Mouse (Mus musculus) left cerebral cortex, adult 9 months (tissue): ENCODE results near the gene Olfr975.
"Not testable (repeated sequence)": the region's sequence is repeated elsewhere in the genome, so short reads cannot be mapped to it uniquely, and the experiment has no call there.

Experiments used
- DNase-seq, 2 experiments: peaks; one replicate each; pipeline ENCODE4 v3.0.0; 2022; ENCODE audit warnings: low spot score in 2 of 2

The Olfr975 gene

GRCm38 (mm10) chr9:39951946-39952345, at the start of gene Olfr975:
Gene Olfr975, minus strand, starts transcription at chr9:39952046.
- DNase-seq = no peak

DNA sequence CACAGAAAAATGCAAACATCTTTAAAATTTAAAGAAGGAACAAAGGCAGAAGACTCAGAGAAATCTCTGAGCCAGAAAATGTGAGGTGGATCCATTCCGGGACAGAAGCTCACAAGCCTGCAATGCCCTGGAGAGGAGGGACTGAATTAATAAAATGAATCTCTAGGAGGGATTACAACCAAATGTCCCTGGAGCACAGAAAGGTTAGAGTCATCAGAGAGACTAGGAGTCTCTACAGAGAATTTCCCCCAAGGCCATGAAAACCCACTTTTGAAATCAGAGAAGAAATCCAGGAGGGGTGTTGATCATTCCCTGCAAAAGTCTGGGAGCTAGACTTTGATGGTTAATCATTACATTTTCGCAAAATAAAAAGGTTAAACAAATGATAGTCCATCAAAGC, 40.0 kb upstream of the Olfr975 start, which contains the start of gene Olfr978:
Olfr978 (plus strand) TSS at position 301 of the 400 bp plus-strand sequence.
- DNase-seq = no peak

DNA sequence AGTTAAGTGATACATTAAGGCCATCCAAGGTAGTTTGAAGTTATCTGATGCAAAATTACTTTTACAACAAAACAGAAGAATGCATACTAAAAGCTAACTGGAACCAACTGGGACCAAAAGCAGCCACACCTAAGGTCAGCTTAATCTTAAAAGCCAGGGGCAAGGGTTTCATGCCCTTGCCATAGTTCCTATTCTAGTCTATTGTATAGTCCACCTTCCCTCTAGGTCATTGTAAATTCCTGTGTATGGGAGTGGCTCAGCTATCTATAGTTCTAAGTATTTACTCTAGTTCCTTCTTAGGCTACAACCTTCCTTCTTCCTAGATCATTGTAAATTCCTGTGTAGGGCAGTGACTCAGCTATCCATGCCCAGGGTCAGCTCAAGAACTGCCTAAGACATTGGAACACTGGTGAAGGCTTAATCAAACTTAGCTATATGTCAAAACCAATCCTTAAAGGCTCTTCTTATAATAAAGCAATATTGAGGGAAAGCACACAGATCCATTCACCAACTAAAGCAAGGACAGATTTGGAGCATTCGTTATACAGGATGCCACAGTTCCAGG, 24.8 kb upstream of the Olfr975 start:
- DNase-seq = not testable (repeated sequence)

- not testable (repeated sequence) for DNase-seq
These were observed 9.2 kb upstream of the Olfr975 start, which contains the start of gene Olfr976 for GRCm38 (mm10) chr9:39961033-39961432. Gene Olfr976, minus strand, starts transcription at chr9:39961133.

- DNase-seq = no peak
These were observed 14.6 kb downstream of the Olfr975 start, which contains the start of gene Olfr974 for GRCm38 (mm10) chr9:39937201-39937600. Gene Olfr974, plus strand, starts transcription at chr9:39937501.

DNA sequence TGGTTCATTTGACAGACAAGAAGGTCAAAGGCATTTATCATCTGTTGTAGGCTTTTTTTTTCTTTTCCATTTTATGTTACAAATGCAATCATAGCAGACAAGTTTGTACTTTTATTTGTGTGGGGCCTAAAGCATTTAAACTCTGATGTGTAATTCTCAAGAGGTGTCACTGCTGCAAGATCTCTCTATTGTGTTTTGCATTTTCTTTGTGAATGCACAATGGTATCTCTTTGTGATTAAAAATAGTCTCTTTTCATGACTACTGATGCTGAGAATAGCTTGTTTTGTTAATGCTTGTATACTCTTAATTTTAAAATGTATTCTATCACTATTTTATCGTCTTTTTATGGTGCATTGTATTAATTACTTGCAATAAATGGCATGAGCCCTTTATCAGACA, 23.0 kb downstream of the Olfr975 start:
- not testable (repeated sequence) for DNase-seq

DNA sequence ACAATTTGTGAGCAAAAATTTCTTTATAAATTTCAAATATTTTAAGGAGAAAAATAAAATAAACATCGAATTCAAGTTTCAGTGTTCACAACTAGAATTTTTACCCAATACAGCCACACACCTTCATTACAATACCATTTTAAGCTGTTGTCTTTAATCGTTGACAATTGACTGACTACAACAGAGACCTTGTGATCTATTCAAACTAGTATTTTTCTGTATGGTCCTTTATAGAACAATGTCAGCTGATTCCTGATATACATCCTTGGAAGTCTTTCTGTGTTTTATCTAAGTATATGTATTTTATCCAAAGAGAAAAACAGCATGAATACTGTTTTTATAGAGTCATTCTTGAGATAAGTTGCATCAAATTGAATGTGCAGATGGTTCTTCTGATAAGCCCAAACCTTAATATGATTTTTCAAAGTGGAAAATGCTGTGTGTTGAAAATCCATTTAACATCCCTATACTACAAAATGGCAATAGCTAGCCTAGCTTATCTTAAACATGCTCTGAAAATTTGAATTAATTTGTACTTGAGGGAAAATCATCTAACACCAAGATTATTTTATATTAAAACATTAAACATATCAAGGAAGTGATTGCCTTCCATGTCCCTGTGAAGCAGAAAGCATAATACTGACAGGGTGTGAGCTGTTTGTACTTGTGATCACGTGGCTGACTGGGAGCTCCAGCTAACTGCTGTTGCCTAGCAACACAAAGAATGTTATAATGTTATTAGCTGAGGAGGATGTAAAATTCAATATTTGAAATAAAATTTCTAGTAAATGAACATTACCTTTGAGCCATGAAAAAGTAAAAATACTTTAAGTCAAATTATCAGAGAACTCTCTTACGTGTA, 23.6 kb downstream of the Olfr975 start:
- DNase-seq = not testable (repeated sequence)

GRCm38 (mm10) chr9:39909939-39910338, 41.9 kb downstream of the Olfr975 start:
- no peak for DNase-seq

DNA sequence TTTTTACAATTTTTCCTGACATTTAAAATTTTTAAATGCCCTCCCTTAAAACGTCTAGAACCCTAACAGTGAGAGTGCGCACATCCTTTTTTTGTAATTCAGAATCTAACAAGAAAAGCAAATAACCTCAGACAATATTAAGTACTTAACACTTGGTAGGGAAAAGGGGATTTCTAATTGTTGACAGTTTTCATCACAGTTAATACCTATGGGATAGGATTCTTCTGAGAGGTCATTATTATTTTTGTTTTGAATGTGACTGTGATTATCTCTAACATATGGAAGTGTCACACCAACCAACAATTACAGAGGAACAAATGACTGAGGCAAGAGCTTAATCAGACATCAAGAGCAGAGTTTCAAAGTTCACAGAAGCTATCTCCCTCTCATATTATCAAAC, 44.8 kb downstream of the Olfr975 start, which contains the start of gene Olfr229:
Olfr229 (plus strand) TSS at position 301 of the 400 bp plus-strand sequence.
- DNase-seq = no peak

DNA sequence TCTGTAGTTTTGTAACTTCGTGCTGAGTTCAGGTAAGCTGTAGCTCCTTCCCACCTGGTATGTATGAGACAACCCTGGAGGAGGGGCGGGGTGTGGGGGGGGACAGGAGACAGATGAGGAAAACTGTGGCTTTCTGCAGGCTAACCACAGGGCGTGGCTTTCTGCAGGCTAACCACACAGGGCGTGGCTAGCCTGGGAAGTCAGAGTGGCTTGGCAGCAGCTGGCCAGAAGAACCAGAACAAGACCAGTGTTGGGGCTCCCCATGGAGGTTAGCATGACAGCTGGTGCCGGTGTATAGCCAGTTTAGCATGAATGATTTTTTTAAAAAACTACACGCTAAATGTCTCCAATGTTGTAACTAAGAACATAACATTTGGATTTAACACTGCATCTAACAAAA, 46.7 kb downstream of the Olfr975 start:
- no peak for DNase-seq
